Mouse (Mus musculus) heart, adult 2 months (tissue): ENCODE measurements at regions not wholly inside any gene's neighbourhood (a gene's known extent, or its start where the extent isn't known, plus 50 kb on each side); places are given as distances from the start of the nearest gene placed in this dataset.

Source experiments
- DNase-seq, 2 experiments: peaks; one replicate each; pipeline ENCODE4 v3.0.0; 2021
- H3K27ac ChIP-seq: fragments of 200-600 bp; 2 replicates; pipeline ENCODE4 v1.8.1; 2022
- H3K27me3 ChIP-seq: fragments of 200-500 bp; 2 replicates; pipeline ENCODE4 v1.6.1; 2012; ENCODE audit warnings: mild to moderate bottlenecking, low read length, inconsistent platforms, mixed read lengths; ENCODE audit not compliant: control insufficient read depth, insufficient read depth
- H3K36me3 ChIP-seq: fragments of 200-500 bp; 2 replicates; pipeline ENCODE4 v1.6.1; 2012; ENCODE audit warnings: low read length, inconsistent platforms; ENCODE audit not compliant: control insufficient read depth, insufficient read depth
- H3K4me1 ChIP-seq: fragments of 200-500 bp; 2 replicates; pipeline ENCODE4 v1.6.1; 2011; ENCODE audit warnings: low read length; ENCODE audit not compliant: control insufficient read depth, insufficient read depth
- H3K4me3 ChIP-seq: fragments of 200-600 bp; 2 replicates; pipeline ENCODE4 v1.8.1; 2022
- H3K79me2 ChIP-seq: fragments of 200-500 bp; replicated peaks from 2 replicates; pipeline ENCODE4 v1.6.1; 2012; ENCODE audit warnings: mild to moderate bottlenecking, inconsistent platforms, low read length, moderate library complexity, mixed read lengths; ENCODE audit not compliant: control insufficient read depth, insufficient read depth
- H3K9ac ChIP-seq: fragments of 200-500 bp; 2 replicates; pipeline ENCODE4 v1.6.1; 2012; ENCODE audit warnings: low read depth, mild to moderate bottlenecking, control low read depth, inconsistent platforms, low read length, mixed read lengths
- CTCF ChIP-seq: fragments of 200-600 bp; IDR thresholded peaks from 2 replicates; pipeline ENCODE4 v1.8.1; 2022; ENCODE audit warnings: antibody characterized with exemption, mild to moderate bottlenecking, moderate library complexity
- EP300 ChIP-seq: fragments of 200-500 bp; IDR thresholded peaks from 2 replicates; pipeline ENCODE4 v1.6.1; 2011; ENCODE audit warnings: low read depth, low read length, control low read depth; ENCODE audit not compliant: insufficient read depth
- POLR2A ChIP-seq: fragments of 200-500 bp; IDR thresholded peaks from 2 replicates; pipeline ENCODE4 v1.6.1; 2011; ENCODE audit warnings: mild to moderate bottlenecking, low read depth, low read length, control low read depth; ENCODE audit not compliant: insufficient read depth
- WGBS: fragments of 180-500 bp; shearing (Covaris S2); methylation state at CpG from one replicate; pipeline ENCODE4 v1.1.7; 2018; 5-methylcytosine and 5-hydroxymethylcytosine counted together
- intact Hi-C: fragments of 180-260 bp; cut with DNase I; formaldehyde crosslinking; loops from one replicate; pipeline ENCODE4 v1.15.1; 2025

DNA sequence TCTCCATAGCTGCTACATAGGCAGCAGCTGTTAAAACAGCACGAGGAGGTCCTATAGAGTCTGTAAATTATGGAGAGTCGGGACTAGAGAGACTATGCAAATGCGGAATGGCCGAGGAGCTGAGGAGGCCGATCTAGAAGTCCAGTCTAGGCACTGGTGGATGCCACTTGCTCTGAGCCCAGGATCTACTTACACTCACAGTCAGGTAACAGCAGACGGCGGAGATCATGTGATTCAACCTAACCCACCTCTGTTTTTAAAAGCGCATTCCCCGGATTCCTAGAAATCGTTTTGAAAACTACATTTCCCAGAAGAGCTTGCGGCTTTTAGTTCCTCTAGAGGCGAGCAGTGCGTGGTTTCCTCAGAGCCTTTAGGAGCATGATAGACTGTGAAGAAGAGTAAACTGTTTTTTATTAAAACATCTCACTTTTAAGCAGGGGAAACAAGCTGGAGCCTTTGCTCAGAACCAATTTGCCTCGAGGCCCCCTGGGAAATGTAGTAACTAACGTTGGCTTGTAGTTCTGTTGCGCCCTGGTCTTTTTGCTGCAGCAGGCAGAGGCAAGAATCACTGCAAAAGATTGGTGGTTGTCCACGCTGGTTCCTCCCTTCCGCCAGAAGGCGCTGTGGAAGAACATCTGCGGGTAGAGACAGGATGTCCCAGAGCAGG, 68.6 kb upstream of the Chd6 start:
- intact Hi-C loops: loop anchor here (5.0 kb wide), 1 partner anchor 65 kb away; no protein-coding TSS in a partner anchor
- Histone ChIP-seq H3K27ac (peak overlapping the region; percentile 54), H3K4me1 (peaks cover 1% of the 10 kb centered on the region), H3K27me3 (no peaks in the 10 kb centered on the region), H3K4me3 (peak overlapping the region; percentile 53), H3K36me3 (no peaks in the 10 kb centered on the region), H3K79me2 (no peaks in the 10 kb centered on the region), H3K9ac (peak overlapping the region; percentile 55)
- TF ChIP-seq CTCF: peak; percentile 67
- TF ChIP-seq EP300: no peak
- DNase-seq: peak; percentile 71 to 76
- WGBS: 3% methylated on average over 20 of the region's 20 CpGs

DNA sequence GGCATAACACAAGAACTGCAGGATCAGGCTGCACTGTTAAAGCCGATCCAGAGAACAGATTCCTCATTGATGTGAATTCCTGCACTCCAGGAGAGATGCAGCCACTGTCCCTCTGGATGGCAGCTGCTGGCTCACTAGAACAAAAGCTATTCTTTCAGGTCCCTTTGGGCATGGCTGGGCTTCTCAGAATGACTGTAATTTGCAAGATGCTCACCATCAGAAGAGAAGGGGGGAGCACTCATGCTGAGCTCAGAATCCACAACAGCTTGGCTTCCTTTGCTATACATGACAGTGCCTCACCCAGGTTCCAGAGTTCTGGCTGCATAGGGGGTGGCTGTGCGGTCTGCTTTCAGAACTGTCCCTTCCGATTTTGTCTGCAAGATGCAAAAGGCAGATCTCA, 57.8 kb upstream of the Chd6 start:
- WGBS: 48% methylated on average over 3 of the region's 3 CpGs
- H3K27me3 ChIP-seq: no peaks in the 10 kb centered on the region
- H3K4me1 ChIP-seq: no peaks in the 10 kb centered on the region
- no peak overlapping the region for H3K27ac ChIP-seq
- DNase-seq: no peak
- no peak overlapping the region for H3K4me3 ChIP-seq
- no peaks in the 10 kb centered on the region for H3K79me2 ChIP-seq
- no peak for TF ChIP-seq EP300
- no peak for TF ChIP-seq POLR2A
- TF ChIP-seq CTCF: no peak
- intact Hi-C loops: no loop called here
- no peak overlapping the region for H3K9ac ChIP-seq
- no peaks in the 10 kb centered on the region for H3K36me3 ChIP-seq

DNA sequence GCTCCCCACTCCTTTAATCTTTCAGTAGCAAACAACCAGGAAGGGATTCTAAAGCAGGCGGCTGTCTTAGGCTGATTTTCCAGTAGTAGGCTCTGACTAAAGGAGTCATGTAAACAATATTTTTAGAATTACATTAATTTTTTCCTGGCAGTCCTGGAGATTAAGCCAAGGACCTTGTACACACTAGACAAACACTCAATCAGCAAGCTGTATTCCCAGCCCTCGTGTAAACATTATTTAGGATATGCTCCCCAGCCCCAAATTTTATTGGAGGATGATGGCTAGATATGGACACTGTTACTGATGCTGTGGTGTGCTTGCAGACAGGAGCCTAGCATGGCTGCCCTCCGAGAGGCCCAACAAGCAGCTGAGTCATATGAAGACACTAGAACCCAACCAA, 56.6 kb upstream of the Chd6 start:
- no peak for DNase-seq
- H3K9ac ChIP-seq: no peak overlapping the region
- H3K4me3 ChIP-seq: no peak overlapping the region
- no peaks in the 10 kb centered on the region for H3K36me3 ChIP-seq
- WGBS: 64% methylated on average over 3 of the region's 3 CpGs
- H3K27me3 ChIP-seq: no peaks in the 10 kb centered on the region
- no peak overlapping the region for H3K27ac ChIP-seq
- no peak for TF ChIP-seq EP300
- no peak for TF ChIP-seq POLR2A
- TF ChIP-seq CTCF: no peak
- H3K79me2 ChIP-seq: no peaks in the 10 kb centered on the region
- intact Hi-C loops: no loop called here
- H3K4me1 ChIP-seq: no peaks in the 10 kb centered on the region

GRCm38 (mm10) chr2:161164320-161164719, 55.4 kb upstream of the Chd6 start:
- TF ChIP-seq CTCF (no peak), EP300 (no peak), POLR2A (no peak)
- H3K79me2 ChIP-seq: no peaks in the 10 kb centered on the region
- WGBS: 21% methylated on average over 5 of the region's 5 CpGs

More at GRCm38 (mm10) chr2:161164320-161164719, 55.4 kb upstream of the Chd6 start:
- no peak overlapping the region for H3K4me3 ChIP-seq
- H3K36me3 ChIP-seq: no peaks in the 10 kb centered on the region
- no peak overlapping the region for H3K9ac ChIP-seq
- no peak overlapping the region for H3K27ac ChIP-seq
- DNase-seq: no peak
- H3K27me3 ChIP-seq: no peaks in the 10 kb centered on the region
- H3K4me1 ChIP-seq: no peaks in the 10 kb centered on the region
- intact Hi-C loops: no loop called here
